Mouse (Mus musculus) ES-E14 (cell line): Measurements from ENCODE around the gene Foxn4. TPM values are rescaled to one million over a fixed set of nuclear protein-coding genes. Genes with fewer than 3 reads are reported as not detected.

ENCODE experiments used
- DNase-seq: peaks from one replicate; pipeline ENCODE4 v3.0.0-alpha.2; 2013; ENCODE audit warnings: low read depth, low spot score
- H3K27ac ChIP-seq: 2 replicates; pipeline ENCODE4 v1.5.1; 2012; ENCODE audit warnings: low read depth, mild to moderate bottlenecking, low read length, moderate library complexity, mixed read lengths; ENCODE audit not compliant: poor library complexity, insufficient read depth, severe bottlenecking
- H3K36me3 ChIP-seq: 2 replicates; pipeline ENCODE4 v1.6.1; 2012; ENCODE audit warnings: mild to moderate bottlenecking, low read length, moderate library complexity, mixed read lengths; ENCODE audit not compliant: control insufficient read depth, poor library complexity, insufficient read depth, severe bottlenecking
- H3K4me1 ChIP-seq, 2 experiments: fragments of 150-350 bp in 1 of 2; sonication (generic) in 1 of 2; 2 replicates each; pipeline ENCODE4 v1.6.1; 2012; ENCODE audit warnings: low read length in 2 of 2, mild to moderate bottlenecking in 1 of 2, mixed read lengths in 1 of 2; ENCODE audit not compliant: control insufficient read depth in 2 of 2, insufficient read depth in 2 of 2, poor library complexity in 1 of 2
- H3K4me3 ChIP-seq, 2 experiments: fragments of 150-350 bp in 1 of 2; sonication (generic) in 1 of 2; 2 replicates each; pipeline ENCODE4 v1.5.1; 2012; ENCODE audit warnings: low read length in 2 of 2, low read depth in 1 of 2, mild to moderate bottlenecking in 1 of 2, mixed read lengths in 1 of 2; ENCODE audit not compliant: insufficient read depth in 1 of 2, poor library complexity in 1 of 2, severe bottlenecking in 1 of 2
- H3K9ac ChIP-seq: 2 replicates; pipeline ENCODE4 v1.6.1; 2012; ENCODE audit warnings: low read depth, mild to moderate bottlenecking, low read length, mixed read lengths; ENCODE audit not compliant: poor library complexity, insufficient read depth, severe bottlenecking
- H3K9me3 ChIP-seq: fragments of 150-350 bp; sonication (generic); 2 replicates; pipeline ENCODE4 v1.6.1; 2012; ENCODE audit warnings: low read depth, mild to moderate bottlenecking, low read length; ENCODE audit not compliant: control insufficient read depth, insufficient read depth
- CHD2 ChIP-seq: IDR thresholded peaks from 2 replicates; pipeline ENCODE4 v1.6.1; 2014; ENCODE audit warnings: mild to moderate bottlenecking, low read depth, low read length, inconsistent platforms
- HCFC1 ChIP-seq: IDR thresholded peaks from 2 replicates; pipeline ENCODE4 v1.6.1; 2012; ENCODE audit warnings: low read length, inconsistent platforms, borderline replicate concordance; ENCODE audit not compliant: insufficient read depth
- MAFK ChIP-seq: IDR thresholded peaks from 2 replicates; pipeline ENCODE4 v1.6.1; 2014; ENCODE audit warnings: mild to moderate bottlenecking, low read depth, low read length, inconsistent platforms; ENCODE audit not compliant: insufficient read depth
- ZC3H11A ChIP-seq: IDR thresholded peaks from 2 replicates; pipeline ENCODE4 v1.6.1; 2012; ENCODE audit warnings: low read depth, mild to moderate bottlenecking, inconsistent platforms, low read length, borderline replicate concordance
- ZNF384 ChIP-seq: IDR thresholded peaks from 2 replicates; pipeline ENCODE4 v1.6.1; 2012; ENCODE audit warnings: low read depth, low read length, inconsistent platforms
- in situ Hi-C, 2 experiments: fragments of 600-800 bp; cut with MboI; formaldehyde crosslinking; loops; one replicate each; pipeline ENCODE4 v1.15.1; 2025; ENCODE audit warnings: low sequenced_read_pairs in 2 of 2, inconsistent platforms in 1 of 2; ENCODE audit not compliant: unreplicated experiment in 2 of 2
- total RNA-seq: library from RNA; depleted of rRNA; stranded (reverse); fragments of 300-350 nt; gene quantifications from 2 replicates; pipeline ENCODE4 v1.2.3, GENCODE M21; 2012; rRNA removed

Gene Foxn4
- total RNA-seq, 1 experiment = 7.5 TPM

DNA sequence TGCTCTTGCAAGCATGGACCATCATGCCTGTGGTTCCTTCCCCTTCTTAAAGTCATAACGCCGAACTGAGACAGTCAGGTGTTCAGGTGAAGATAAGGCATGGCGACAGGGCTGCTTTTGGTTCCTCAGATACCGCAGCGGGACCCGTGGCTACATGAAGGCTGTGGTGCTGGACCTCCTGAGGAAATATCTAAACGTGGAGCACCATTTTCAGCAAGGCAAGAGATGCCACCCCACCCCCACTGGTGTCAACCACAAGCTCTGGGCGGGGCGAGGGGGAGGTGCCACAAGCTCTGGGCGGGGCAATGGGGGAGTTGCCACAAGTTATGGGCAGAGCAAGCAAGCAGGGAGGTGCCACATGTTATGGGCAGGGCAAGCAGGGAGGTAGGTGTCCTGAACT is 60.4 kb downstream of the Foxn4 start:
- H3K4me1 ChIP-seq = peaks cover 0 to 8% of the 10 kb centered on the region in 2 experiments; a peak in 1 of 4 replicates
- no peak overlapping the region for H3K4me3 ChIP-seq
- no peaks in the 10 kb centered on the region for H3K9me3 ChIP-seq
- peaks cover 2% of the 10 kb centered on the region; the same call in 1 of the 2 replicates for H3K36me3 ChIP-seq
- TF ChIP-seq HCFC1 = no peak
- TF ChIP-seq ZNF384 = no peak
- TF ChIP-seq MAFK = no peak
- no peak for TF ChIP-seq ZC3H11A
- no peak for TF ChIP-seq CHD2
- H3K9ac ChIP-seq = no peak overlapping the region
- DNase-seq = no peak
- in situ Hi-C loops = no loop called here
- no peak overlapping the region for H3K27ac ChIP-seq

- H3K4me3 ChIP-seq = no peak overlapping the region
- DNase-seq = no peak
- H3K9ac ChIP-seq = no peak overlapping the region
- H3K9me3 ChIP-seq = no peaks in the 10 kb centered on the region
- TF ChIP-seq ZC3H11A (no peak), HCFC1 (no peak), ZNF384 (no peak)
- H3K4me1 ChIP-seq = peaks cover 0 to 2% of the 10 kb centered on the region in 2 experiments; a peak in 1 of 4 replicates
- no peaks in the 10 kb centered on the region for H3K36me3 ChIP-seq
- H3K27ac ChIP-seq = no peak overlapping the region
- in situ Hi-C loops = no loop called here
Observed at GRCm38 (mm10) chr5:114206158-114206557, 67.4 kb downstream of the Foxn4 start.

Other genes starting within 250 kb of the Foxn4 start
- 15.8 and 21.4 TPM in 2 replicates for gene Usp30, start 208.3 kb downstream of the Foxn4 start, total RNA-seq
- gene Svop, start 182.2 kb downstream of the Foxn4 start, total RNA-seq = 3.3 and 4.9 TPM in 2 replicates
- gene Alkbh2, start 145.6 kb downstream of the Foxn4 start, total RNA-seq = 26.7 and 32.6 TPM in 2 replicates
- 67.9 and 71.6 TPM in 2 replicates for gene Ung, start 143.4 kb downstream of the Foxn4 start, total RNA-seq
- 10.5 and 16.9 TPM in 2 replicates for gene Acacb, start 127.3 kb downstream of the Foxn4 start, total RNA-seq
- gene Myo1h, start 15.4 kb upstream of the Foxn4 start, total RNA-seq = 3.6 and 5.6 TPM in 2 replicates
- 54.4 and 94.6 TPM in 2 replicates for gene Kctd10, start 106.7 kb upstream of the Foxn4 start, total RNA-seq
- 31.7 and 33.8 TPM in 2 replicates for gene Ube3b, start 106.8 kb upstream of the Foxn4 start, total RNA-seq
- gene Mmab, start 170.3 kb upstream of the Foxn4 start, total RNA-seq = 11.0 and 16.3 TPM in 2 replicates
- 32.5 and 35.8 TPM in 2 replicates for gene Mvk, start 170.5 kb upstream of the Foxn4 start, total RNA-seq